Mouse (Mus musculus): ENCODE results near the gene Cdkn1c.

The Cdkn1c gene

GRCm38 (mm10) chr7:143473347-143474101, 12.7 kb upstream of the Cdkn1c start, which contains the start of gene Slc22a18:
Gene Slc22a18 (plus strand): TSS chr7:143473736.
- DNase-seq (ENCODE audit: low spot score) = no peak

GRCm38 (mm10) chr7:143469946-143470345, 9.1 kb upstream of the Cdkn1c start:
- peak; percentile 42 for DNase-seq (ENCODE audit: low spot score)

- no peak for DNase-seq (ENCODE audit: low spot score)
Measured at GRCm38 (mm10) chr7:143467714-143468113, 6.9 kb upstream of the Cdkn1c start.

GRCm38 (mm10) chr7:143466099-143466677, 5.3 kb upstream of the Cdkn1c start:
- DNase-seq (ENCODE audit: low spot score) = peak; percentile 55

- peak; percentile 34 for DNase-seq (ENCODE audit: low spot score)
Measured at GRCm38 (mm10) chr7:143464811-143465560, 4.1 kb upstream of the Cdkn1c start.

GRCm38 (mm10) chr7:143463865-143464415, 3.1 kb upstream of the Cdkn1c start:
- DNase-seq (ENCODE audit: low spot score) = peak; percentile 62

- DNase-seq (ENCODE audit: low spot score) = no peak
Measured at GRCm38 (mm10) chr7:143462516-143462915, 1.7 kb upstream of the Cdkn1c start.

- no peak for DNase-seq (ENCODE audit: low spot score)
Measured at GRCm38 (mm10) chr7:143461920-143462319, 1.1 kb upstream of the Cdkn1c start.

GRCm38 (mm10) chr7:143461294-143461870, 532 bp upstream of the Cdkn1c start:
- DNase-seq (ENCODE audit: low spot score) = no peak

- DNase-seq (ENCODE audit: low spot score) = no peak
Measured at GRCm38 (mm10) chr7:143460217-143460834, 524 bp downstream of the Cdkn1c start.

GRCm38 (mm10) chr7:143459332-143460211, 1.3 kb downstream of the Cdkn1c start:
- DNase-seq (ENCODE audit: low spot score) = no peak

GRCm38 (mm10) chr7:143458963-143459331, 1.9 kb downstream of the Cdkn1c start:
- DNase-seq (ENCODE audit: low spot score) = no peak

- DNase-seq (ENCODE audit: low spot score) = no peak
Measured at GRCm38 (mm10) chr7:143447130-143447529, 13.7 kb downstream of the Cdkn1c start.

GRCm38 (mm10) chr7:143445651-143446460, 15.0 kb downstream of the Cdkn1c start:
- DNase-seq (ENCODE audit: low spot score) = no peak

GRCm38 (mm10) chr7:143444955-143445648, 15.7 kb downstream of the Cdkn1c start:
- no peak for DNase-seq (ENCODE audit: low spot score)

GRCm38 (mm10) chr7:143444580-143444954, 16.3 kb downstream of the Cdkn1c start:
- DNase-seq (ENCODE audit: low spot score) = no peak

GRCm38 (mm10) chr7:143438965-143439364, 21.9 kb downstream of the Cdkn1c start:
- no peak for DNase-seq (ENCODE audit: low spot score)

GRCm38 (mm10) chr7:143437894-143438581, 22.8 kb downstream of the Cdkn1c start:
- DNase-seq (ENCODE audit: low spot score) = no peak
